Mouse (Mus musculus) hindbrain, embryonic 14.5 days (tissue): ENCODE measurements around the gene Cd63. TPM values are rescaled to one million over a fixed set of nuclear protein-coding genes. Genes with fewer than 3 reads are reported as not detected.

Experiments
- ATAC-seq: fragments of 200-750 bp; cut with Nextera tagmentation; 2 replicates; pipeline ENCODE4 v1.8.0; 2017; ENCODE audit warnings: moderate number of reproducible peaks, mild to moderate bottlenecking, moderate TSS enrichment, moderate library complexity; ENCODE audit not compliant: low FRiP score
- DNase-seq: peaks from one replicate; pipeline ENCODE4 v3.0.0-alpha.2; 2015; ENCODE audit warnings: low spot score
- H3K27ac ChIP-seq: fragments of 300-500 bp; sonication (generic); 2 replicates; pipeline ENCODE4 v1.5.1; 2014; ENCODE audit warnings: mild to moderate bottlenecking, moderate library complexity
- H3K27me3 ChIP-seq: fragments of 300-500 bp; sonication (generic); 2 replicates; pipeline ENCODE4 v1.6.1; 2014; ENCODE audit warnings: mild to moderate bottlenecking, low read length, mixed read lengths; ENCODE audit not compliant: control insufficient read depth, insufficient read depth
- H3K36me3 ChIP-seq: fragments of 300-500 bp; sonication (generic); replicated peaks from 2 replicates; pipeline ENCODE4 v1.6.1; 2014; ENCODE audit not compliant: control insufficient read depth, insufficient read depth
- H3K4me1 ChIP-seq: fragments of 300-500 bp; sonication (generic); replicated peaks from 2 replicates; pipeline ENCODE4 v1.6.1; 2014; ENCODE audit warnings: antibody characterized with exemption, low read length, mixed read lengths; ENCODE audit not compliant: control insufficient read depth, insufficient read depth
- H3K4me2 ChIP-seq: fragments of 300-500 bp; sonication (generic); replicated peaks from 2 replicates; pipeline ENCODE4 v1.6.1; 2014; ENCODE audit warnings: mild to moderate bottlenecking, moderate library complexity
- H3K4me3 ChIP-seq: fragments of 300-500 bp; sonication (generic); replicated peaks from 2 replicates; pipeline ENCODE4 v1.5.1; 2014; ENCODE audit warnings: mild to moderate bottlenecking, low read length
- H3K9ac ChIP-seq: fragments of 300-500 bp; sonication (generic); 2 replicates; pipeline ENCODE4 v1.6.1; 2014
- H3K9me3 ChIP-seq: fragments of 300-500 bp; sonication (generic); 2 replicates; pipeline ENCODE4 v1.6.1; 2016; ENCODE audit warnings: low read length; ENCODE audit not compliant: control insufficient read depth
- WGBS: fragments of 180-500 bp; shearing (Covaris S2); extraction: QIAGEN DNeasy Blood & Tissue Kit; methylation state at CpG from one replicate; pipeline ENCODE4 v1.1.7; 2014; 5-methylcytosine and 5-hydroxymethylcytosine counted together
- polyA plus RNA-seq: library from polyadenylated mRNA; unstranded; fragments of >200 nt; fragmentation: Nextera tagmentation; extraction: Ambion mirVana; gene quantifications from 2 replicates; pipeline ENCODE4 v1.2.1, GENCODE M21; 2014

The Cd63 gene
- polyA plus RNA-seq, 1 experiment from 2014 or later = 239 TPM

GRCm38 (mm10) chr10:128899759-128900490 lies 864 bp upstream of the Cd63 start:
- WGBS = 85% methylated on average over 6 of the region's 6 CpGs
- H3K9me3 ChIP-seq = no peaks in the 10 kb centered on the region
- no peak overlapping the region for H3K27ac ChIP-seq

DNA sequence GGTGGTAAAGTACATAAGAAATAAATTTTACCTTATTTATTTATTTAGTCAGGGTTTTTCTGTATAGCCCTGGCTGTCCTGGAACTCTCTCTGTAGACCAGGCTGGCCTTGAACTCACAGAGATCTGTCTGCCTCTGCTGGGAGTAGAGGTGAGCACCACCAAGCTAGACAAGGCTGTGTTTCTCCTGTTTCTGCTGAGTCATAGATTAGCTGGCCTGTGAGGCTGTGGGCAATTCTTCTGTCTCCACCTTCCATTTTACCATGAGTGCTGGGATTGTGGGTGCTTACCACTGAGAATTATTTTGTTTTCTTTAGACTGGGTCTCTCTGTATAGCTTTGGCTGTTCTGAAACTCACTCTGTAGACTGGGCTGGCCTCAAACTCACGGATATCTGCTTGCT lies 620 bp downstream of the Cd63 start:
- H3K4me3 ChIP-seq = no peak overlapping the region
- no peak overlapping the region for H3K9ac ChIP-seq
- ATAC-seq (no peak), DNase-seq (no peak)
- H3K36me3 ChIP-seq = no peaks in the 10 kb centered on the region
- 89% methylated on average over 1 of the region's 1 CpGs for WGBS
- H3K4me1 ChIP-seq = no peaks in the 10 kb centered on the region
- H3K4me2 ChIP-seq = no peak overlapping the region
- H3K27ac ChIP-seq = no peak overlapping the region
- no peaks in the 10 kb centered on the region for H3K9me3 ChIP-seq
- peaks cover 7% of the 10 kb centered on the region; the same call in 1 of the 2 replicates for H3K27me3 ChIP-seq

More at GRCm38 (mm10) chr10:128899759-128900490, 864 bp upstream of the Cd63 start:
- Histone ChIP-seq H3K27me3 (peaks cover 10% of the 10 kb centered on the region; the same call in 1 of the 2 replicates), H3K4me3 (no peak overlapping the region), H3K4me1 (0 out of 2 replicates have a peak, but pooled peaks cover 2% of the 10 kb centered on the region), H3K36me3 (no peaks in the 10 kb centered on the region), H3K4me2 (no peak overlapping the region), H3K9ac (no peak overlapping the region)
- ATAC-seq (no peak), DNase-seq (no peak)

DNA sequence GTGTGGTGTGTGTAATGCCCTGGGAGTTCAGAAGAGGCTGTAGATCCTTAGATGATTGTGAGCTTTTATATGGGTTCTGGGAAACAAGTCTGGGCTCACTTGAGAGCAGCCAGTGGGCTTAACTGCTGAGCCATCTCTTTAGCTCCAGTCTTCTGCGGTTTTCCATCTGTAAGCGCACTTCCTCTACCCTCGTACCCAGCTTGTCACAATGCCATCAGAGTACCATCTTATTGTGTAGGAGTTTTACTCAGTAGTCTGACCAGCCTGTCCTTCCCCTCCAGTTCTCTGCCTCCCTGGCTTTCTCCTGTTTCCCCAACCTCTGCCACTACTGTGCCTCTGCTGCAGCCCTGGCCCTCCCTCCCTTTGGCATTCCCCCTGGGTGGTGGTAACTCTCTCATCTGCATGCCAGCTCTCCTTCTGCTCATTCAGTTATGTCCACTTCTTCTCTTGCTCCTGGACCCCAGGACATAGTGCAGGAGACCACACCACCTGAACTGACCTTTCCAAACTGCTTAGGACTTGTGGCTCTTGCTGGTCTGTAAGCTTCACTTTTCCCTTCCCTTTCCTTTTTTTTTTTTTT lies 1.7 kb downstream of the Cd63 start:
- Histone ChIP-seq H3K4me1 (no peaks in the 10 kb centered on the region), H3K4me2 (no peak overlapping the region), H3K36me3 (no peaks in the 10 kb centered on the region), H3K9me3 (no peaks in the 10 kb centered on the region), H3K9ac (no peak overlapping the region), H3K27ac (no peak overlapping the region), H3K4me3 (no peak overlapping the region), H3K27me3 (no peaks in the 10 kb centered on the region)
- DNase-seq (no peak), ATAC-seq (no peak)
- WGBS = 91% methylated on average over 3 of the region's 3 CpGs

DNA sequence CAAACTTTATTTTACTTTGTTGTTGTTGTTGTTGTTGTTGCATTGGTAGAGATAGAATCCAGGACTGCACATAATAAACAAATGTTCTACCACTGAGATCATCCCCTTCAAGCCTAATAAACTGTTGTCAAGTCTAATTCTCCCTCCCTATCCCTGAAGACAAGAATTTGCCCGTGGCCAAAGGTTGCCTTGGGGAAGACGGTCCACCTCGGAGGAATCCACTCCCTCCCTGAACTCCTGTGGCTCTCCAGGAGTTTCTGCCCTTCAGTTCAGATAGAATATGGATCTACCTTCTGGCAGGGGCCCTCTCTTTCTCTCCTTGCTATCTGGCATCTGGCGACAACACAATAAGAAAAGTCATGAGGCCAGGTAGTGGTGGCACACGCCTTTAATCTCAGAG lies 4.0 kb downstream of the Cd63 start:
- 68% methylated on average over 5 of the region's 5 CpGs for WGBS
- Histone ChIP-seq H3K27me3 (0 out of 2 replicates have a peak, but pooled peaks cover 9% of the 10 kb centered on the region), H3K4me3 (no peak overlapping the region)

DNA sequence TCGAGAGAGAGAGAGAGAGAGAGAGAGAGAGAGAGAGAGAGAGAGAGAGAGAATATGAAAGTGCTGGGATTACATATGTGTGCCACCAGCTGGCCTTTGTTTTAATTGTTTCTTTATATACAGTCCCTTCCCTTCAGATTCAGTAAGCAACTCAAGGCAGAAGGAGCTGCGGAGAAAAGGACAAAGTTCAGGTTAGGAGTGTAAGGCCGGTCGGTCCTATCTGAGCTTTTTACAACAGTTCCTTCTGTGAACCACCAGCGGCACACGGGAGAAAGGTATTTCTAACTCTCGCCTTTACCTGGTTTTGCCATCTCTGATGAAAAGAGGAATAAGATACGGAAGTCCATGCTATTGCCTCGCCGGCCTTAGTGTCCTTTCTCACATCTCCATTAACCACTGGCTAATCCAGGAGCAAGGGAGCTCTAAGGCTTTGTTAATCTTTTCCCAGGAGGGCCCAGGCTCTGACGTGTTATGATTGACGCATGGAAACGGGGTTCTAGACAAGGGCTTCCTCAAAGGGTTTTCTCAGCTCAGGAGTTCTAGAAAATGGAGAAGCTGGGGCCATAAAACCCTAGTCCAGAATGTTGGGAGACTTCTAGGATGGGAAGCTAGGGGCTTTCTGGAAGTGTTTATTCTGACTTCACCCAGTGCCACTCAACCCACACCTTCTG lies 8.1 kb downstream of the Cd63 start:
- no peaks in the 10 kb centered on the region for H3K9me3 ChIP-seq
- WGBS = 55% methylated on average over 13 of the region's 13 CpGs
- peak overlapping the region; percentile 64; the same call in 1 of the 2 replicates for H3K9ac ChIP-seq
- H3K27me3 ChIP-seq = 0 out of 2 replicates have a peak, but pooled peaks cover 9% of the 10 kb centered on the region
- peak overlapping the region; percentile 81 for H3K4me2 ChIP-seq
- H3K27ac ChIP-seq = peak overlapping the region; percentile 15
- H3K36me3 ChIP-seq = no peaks in the 10 kb centered on the region; the same call in 1 of the 2 replicates
- ATAC-seq (no peak), DNase-seq (no peak)
- peak overlapping the region; percentile 53 for H3K4me3 ChIP-seq
- H3K4me1 ChIP-seq = peaks cover 6% of the 10 kb centered on the region; the same call in 1 of the 2 replicates

More for the DNA sequence above, 4.0 kb downstream of the Cd63 start:
- no peak for ATAC-seq
- H3K9ac ChIP-seq = no peak overlapping the region
- no peaks in the 10 kb centered on the region for H3K36me3 ChIP-seq
- DNase-seq = no peak
- H3K27ac ChIP-seq = no peak overlapping the region
- peaks cover 6% of the 10 kb centered on the region; the same call in 1 of the 2 replicates for H3K4me1 ChIP-seq
- H3K9me3 ChIP-seq = no peaks in the 10 kb centered on the region
- no peak overlapping the region for H3K4me2 ChIP-seq

- peak; percentile 75 for ATAC-seq
- Histone ChIP-seq H3K36me3 (peaks cover 3% of the 10 kb centered on the region; the same call in 1 of the 2 replicates), H3K9me3 (no peaks in the 10 kb centered on the region), H3K4me1 (peaks cover 6% of the 10 kb centered on the region; the same call in 1 of the 2 replicates), H3K27me3 (0 out of 2 replicates have a peak, but pooled peaks cover 9% of the 10 kb centered on the region), H3K9ac (peak overlapping the region; percentile 64), H3K4me3 (peak overlapping the region; percentile 53), H3K27ac (peak overlapping the region; percentile 15), H3K4me2 (peak overlapping the region; percentile 81)
- DNase-seq = no peak
- WGBS = 0% methylated on average over 30 of the region's 41 CpGs
These were observed 8.8 kb downstream of the Cd63 start for GRCm38 (mm10) chr10:128909567-128910028.

DNA sequence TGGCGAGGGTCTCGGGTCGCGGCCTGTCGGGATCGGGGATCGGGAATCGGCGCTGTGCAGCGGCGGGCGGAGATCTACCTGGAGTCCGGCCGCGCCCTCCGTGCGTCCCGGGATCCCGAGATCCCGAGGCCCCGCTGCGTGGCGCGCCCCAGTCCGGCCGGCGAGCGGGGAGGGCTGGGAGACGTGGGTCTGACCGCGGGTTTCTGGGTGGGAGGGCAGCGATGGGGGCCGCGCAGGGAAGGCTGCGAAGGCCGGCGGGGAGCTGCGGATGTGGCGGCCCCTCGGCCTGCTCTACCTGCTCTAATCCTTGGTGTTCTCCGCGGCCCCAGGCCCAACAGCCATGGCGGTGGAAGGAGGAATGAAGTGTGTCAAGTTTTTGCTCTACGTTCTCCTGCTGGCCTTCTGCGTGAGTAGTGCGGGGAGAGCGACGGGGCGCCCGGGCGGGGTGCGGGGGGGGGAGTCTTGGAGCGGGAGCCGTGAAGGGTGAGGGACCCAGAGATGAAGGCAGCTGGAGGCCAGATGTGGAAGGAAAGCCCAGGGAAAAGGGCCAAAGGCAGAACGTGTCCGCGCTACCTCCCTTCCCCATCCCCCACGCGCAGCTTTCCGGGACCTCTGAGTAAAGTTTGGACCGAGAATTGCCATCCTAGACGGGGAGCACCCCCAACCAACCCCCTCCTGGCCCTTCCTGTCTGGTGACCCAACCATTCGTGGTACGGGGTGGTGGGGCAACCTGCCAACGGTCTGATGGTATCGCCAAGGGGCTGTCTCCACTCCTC lies 9.5 kb downstream of the Cd63 start:
- 0 out of 2 replicates have a peak, but pooled peaks cover 9% of the 10 kb centered on the region for H3K27me3 ChIP-seq
- peak overlapping the region; percentile 81 for H3K4me2 ChIP-seq
- H3K9ac ChIP-seq = peak overlapping the region; percentile 64
- peaks cover 6% of the 10 kb centered on the region; the same call in 1 of the 2 replicates for H3K4me1 ChIP-seq
- no peaks in the 10 kb centered on the region for H3K9me3 ChIP-seq
- peak overlapping the region; percentile 53 for H3K4me3 ChIP-seq
- H3K36me3 ChIP-seq = peaks cover 6% of the 10 kb centered on the region; the same call in 1 of the 2 replicates
- ATAC-seq (peak; percentile 31), DNase-seq (no peak)
- H3K27ac ChIP-seq = peak overlapping the region; percentile 49; the same call in 1 of the 2 replicates
- 2% methylated on average over 64 of the region's 66 CpGs for whole genome bisulfite sequencing

GRCm38 (mm10) chr10:128911430-128911829 lies 10.6 kb downstream of the Cd63 start:
- peaks cover 9% of the 10 kb centered on the region; the same call in 1 of the 2 replicates for H3K36me3 ChIP-seq
- no peak for DNase-seq
- 0 out of 2 replicates have a peak, but pooled peaks cover 9% of the 10 kb centered on the region for H3K27me3 ChIP-seq
- no peak overlapping the region for H3K9ac ChIP-seq
- 0 out of 2 replicates have a peak overlapping the region, but pooled peaks have one; percentile 53 for H3K4me3 ChIP-seq
- H3K4me1 ChIP-seq = peaks cover 6% of the 10 kb centered on the region; the same call in 1 of the 2 replicates
- 93% methylated on average over 6 of the region's 6 CpGs for WGBS
- no peak overlapping the region for H3K27ac ChIP-seq
- no peaks in the 10 kb centered on the region for H3K9me3 ChIP-seq
- H3K4me2 ChIP-seq = peak overlapping the region; percentile 81
- no peak for ATAC-seq
